Mouse (Mus musculus): Measurements from ENCODE around the gene Ghrhr. TPM values are rescaled to one million over a fixed set of nuclear protein-coding genes. Genes with fewer than 3 reads are reported as not detected.
A peak's percentile ranks its signal among the peaks of the same experiment; 100 is the strongest.

Gene Ghrhr
- total and polyA plus RNA-seq, 2 experiments from 2014 or later: not detected

GRCm38 (mm10) chr6:55381966-55382365, 5.9 kb downstream of the Ghrhr start:
- DNase-seq: no peak
- Histone ChIP-seq H3K9me3 (ENCODE audit: low read length) (no peaks in the 10 kb centered on the region), H3K4me1 (ENCODE audit: insufficient read depth) (no peaks in the 10 kb centered on the region), H3K27ac (ENCODE audit: low read depth, low read length) (no peak overlapping the region), H3K9ac (no peak overlapping the region), H3K36me3 (ENCODE audit: insufficient read depth) (no peaks in the 10 kb centered on the region), H3K4me2 (ENCODE audit: low read depth) (no peak overlapping the region), H3K4me3 (ENCODE audit: low read depth, low read length) (no peak overlapping the region), H3K27me3 (ENCODE audit: insufficient read depth, low read length) (no peaks in the 10 kb centered on the region)
- WGBS: 55% methylated on average over 4 of the region's 4 CpGs
- no peak for TF ChIP-seq CTCF (IDR thresholded peaks at IDR 0.05; ENCODE audit: low read depth)
- ATAC-seq: no peak

- Histone ChIP-seq H3K4me3 (ENCODE audit: low read depth, low read length) (no peak overlapping the region), H3K27ac (ENCODE audit: low read depth, low read length) (no peak overlapping the region), H3K36me3 (ENCODE audit: insufficient read depth) (no peaks in the 10 kb centered on the region), H3K9me3 (ENCODE audit: low read length) (no peaks in the 10 kb centered on the region), H3K9ac (no peak overlapping the region), H3K4me1 (ENCODE audit: insufficient read depth) (peaks cover 3% of the 10 kb centered on the region; the same call in 1 of the 2 replicates), H3K4me2 (ENCODE audit: low read depth) (no peak overlapping the region), H3K27me3 (ENCODE audit: insufficient read depth, low read length) (no peaks in the 10 kb centered on the region)
- peak; percentile 63 for TF ChIP-seq CTCF (IDR thresholded peaks at IDR 0.05; ENCODE audit: low read depth)
- DNase-seq (no peak), ATAC-seq (no peak)
- WGBS: 20% methylated on average over 1 of the region's 1 CpGs
These were observed 7.8 kb downstream of the Ghrhr start for GRCm38 (mm10) chr6:55383897-55384296.

- WGBS: 77% methylated on average over 5 of the region's 5 CpGs
- Histone ChIP-seq H3K4me1 (ENCODE audit: insufficient read depth) (peaks cover 4% of the 10 kb centered on the region; the same call in 1 of the 2 replicates), H3K9me3 (ENCODE audit: low read length) (no peaks in the 10 kb centered on the region), H3K4me3 (ENCODE audit: low read depth, low read length) (no peak overlapping the region), H3K36me3 (ENCODE audit: insufficient read depth) (no peaks in the 10 kb centered on the region), H3K27me3 (ENCODE audit: insufficient read depth, low read length) (no peaks in the 10 kb centered on the region), H3K9ac (no peak overlapping the region), H3K4me2 (ENCODE audit: low read depth) (no peak overlapping the region), H3K27ac (ENCODE audit: low read depth, low read length) (no peak overlapping the region)
- DNase-seq (no peak), ATAC-seq (no peak)
- TF ChIP-seq CTCF (IDR thresholded peaks at IDR 0.05; ENCODE audit: low read depth): no peak
These were observed 8.4 kb downstream of the Ghrhr start for GRCm38 (mm10) chr6:55384356-55384951.

GRCm38 (mm10) chr6:55388546-55389169, 12.6 kb downstream of the Ghrhr start:
- peak overlapping the region; percentile 74 for H3K27ac ChIP-seq (ENCODE audit: low read depth, low read length)
- H3K9me3 ChIP-seq (ENCODE audit: low read length): no peaks in the 10 kb centered on the region
- H3K36me3 ChIP-seq (ENCODE audit: insufficient read depth): no peaks in the 10 kb centered on the region
- ATAC-seq (peak; percentile 85), DNase-seq (peak; percentile 69)
- no peaks in the 10 kb centered on the region for H3K27me3 ChIP-seq (ENCODE audit: insufficient read depth, low read length)
- no peak overlapping the region for H3K9ac ChIP-seq
- WGBS: 17% methylated on average over 12 of the region's 12 CpGs
- H3K4me2 ChIP-seq (ENCODE audit: low read depth): 0 out of 2 replicates have a peak overlapping the region, but pooled peaks have one; percentile 5
- no peak overlapping the region for H3K4me3 ChIP-seq (ENCODE audit: low read depth, low read length)
- TF ChIP-seq CTCF (IDR thresholded peaks at IDR 0.05; ENCODE audit: low read depth): no peak
- H3K4me1 ChIP-seq (ENCODE audit: insufficient read depth): peaks cover 4% of the 10 kb centered on the region; the same call in 1 of the 2 replicates

GRCm38 (mm10) chr6:55389321-55389720, 13.2 kb downstream of the Ghrhr start:
- no peaks in the 10 kb centered on the region for H3K9me3 ChIP-seq (ENCODE audit: low read length)
- no peaks in the 10 kb centered on the region for H3K36me3 ChIP-seq (ENCODE audit: insufficient read depth)
- H3K4me2 ChIP-seq (ENCODE audit: low read depth): no peak overlapping the region
- no peak for DNase-seq
- no peaks in the 10 kb centered on the region for H3K27me3 ChIP-seq (ENCODE audit: insufficient read depth, low read length)
- ATAC-seq: no peak
- H3K4me3 ChIP-seq (ENCODE audit: low read depth, low read length): no peak overlapping the region
- no peak overlapping the region for H3K9ac ChIP-seq
- peak overlapping the region; percentile 74; the same call in 1 of the 2 replicates for H3K27ac ChIP-seq (ENCODE audit: low read depth, low read length)
- 56% methylated on average over 5 of the region's 5 CpGs for WGBS
- peaks cover 4% of the 10 kb centered on the region; the same call in 1 of the 2 replicates for H3K4me1 ChIP-seq (ENCODE audit: insufficient read depth)
- TF ChIP-seq CTCF (IDR thresholded peaks at IDR 0.05; ENCODE audit: low read depth): no peak

GRCm38 (mm10) chr6:55391814-55392213, 15.7 kb downstream of the Ghrhr start:
- Histone ChIP-seq H3K4me1 (ENCODE audit: insufficient read depth) (peaks cover 25% of the 10 kb centered on the region), H3K27ac (ENCODE audit: low read depth, low read length) (no peak overlapping the region), H3K4me3 (ENCODE audit: low read depth, low read length) (no peak overlapping the region), H3K9ac (no peak overlapping the region), H3K9me3 (ENCODE audit: low read length) (no peaks in the 10 kb centered on the region), H3K36me3 (ENCODE audit: insufficient read depth) (no peaks in the 10 kb centered on the region), H3K27me3 (ENCODE audit: insufficient read depth, low read length) (no peaks in the 10 kb centered on the region), H3K4me2 (ENCODE audit: low read depth) (no peak overlapping the region)
- TF ChIP-seq CTCF (IDR thresholded peaks at IDR 0.05; ENCODE audit: low read depth): no peak
- DNase-seq (peak; percentile 67), ATAC-seq (no peak)
- 27% methylated on average over 4 of the region's 4 CpGs for WGBS

- 18% methylated on average over 4 of the region's 4 CpGs for WGBS
- Histone ChIP-seq H3K27me3 (ENCODE audit: insufficient read depth, low read length) (no peaks in the 10 kb centered on the region), H3K36me3 (ENCODE audit: insufficient read depth) (no peaks in the 10 kb centered on the region), H3K9ac (no peak overlapping the region), H3K4me3 (ENCODE audit: low read depth, low read length) (no peak overlapping the region), H3K4me1 (ENCODE audit: insufficient read depth) (peaks cover 30% of the 10 kb centered on the region), H3K27ac (ENCODE audit: low read depth, low read length) (no peak overlapping the region), H3K9me3 (ENCODE audit: low read length) (no peaks in the 10 kb centered on the region), H3K4me2 (ENCODE audit: low read depth) (no peak overlapping the region)
- TF ChIP-seq CTCF (IDR thresholded peaks at IDR 0.05; ENCODE audit: low read depth): peak; percentile 92
- peak; percentile 88 for DNase-seq
- ATAC-seq: peak; percentile 11
These were observed 16.4 kb downstream of the Ghrhr start for GRCm38 (mm10) chr6:55392453-55392852.
